Mouse (Mus musculus) forebrain, embryonic 11.5 days (tissue): ENCODE data around the gene G6pc3. TPM values are rescaled to one million over a fixed set of nuclear protein-coding genes. Genes with fewer than 3 reads are reported as not detected.

Experiments used
- ATAC-seq: fragments of 200-750 bp; cut with Nextera tagmentation; replicated peaks from 2 replicates; pipeline ENCODE4 v1.8.0; 2017; ENCODE audit warnings: moderate TSS enrichment; ENCODE audit not compliant: low FRiP score
- DNase-seq: peaks from one replicate; pipeline ENCODE4 v3.0.0-alpha.2; 2017; ENCODE audit warnings: low spot score
- H3K27ac ChIP-seq: fragments of 300-500 bp; sonication (generic); 2 replicates; pipeline ENCODE4 v1.5.1; 2014; ENCODE audit warnings: low read depth, low read length
- H3K27me3 ChIP-seq: fragments of 300-500 bp; sonication (generic); 2 replicates; pipeline ENCODE4 v1.6.1; 2014; ENCODE audit warnings: mild to moderate bottlenecking, low read length, mixed read lengths; ENCODE audit not compliant: control insufficient read depth, insufficient read depth
- H3K36me3 ChIP-seq: fragments of 300-500 bp; sonication (generic); 2 replicates; pipeline ENCODE4 v1.6.1; 2014; ENCODE audit warnings: mild to moderate bottlenecking, low read length, moderate library complexity, mixed read lengths; ENCODE audit not compliant: control insufficient read depth, insufficient read depth
- H3K4me1 ChIP-seq: fragments of 300-500 bp; sonication (generic); replicated peaks from 2 replicates; pipeline ENCODE4 v1.6.1; 2014; ENCODE audit warnings: low read length, mixed read lengths; ENCODE audit not compliant: control insufficient read depth, insufficient read depth
- H3K4me2 ChIP-seq: fragments of 300-500 bp; sonication (generic); 2 replicates; pipeline ENCODE4 v1.6.1; 2014; ENCODE audit warnings: low read depth, mild to moderate bottlenecking, low read length, moderate library complexity, mixed read lengths; ENCODE audit not compliant: severe bottlenecking
- H3K4me3 ChIP-seq: fragments of 300-500 bp; sonication (generic); 2 replicates; pipeline ENCODE4 v1.5.1; 2014; ENCODE audit warnings: low read depth, low read length
- H3K9ac ChIP-seq: fragments of 300-500 bp; sonication (generic); 2 replicates; pipeline ENCODE4 v1.6.1; 2014; ENCODE audit warnings: low read length
- H3K9me3 ChIP-seq: fragments of 300-500 bp; sonication (generic); 2 replicates; pipeline ENCODE4 v1.6.1; 2016; ENCODE audit warnings: low read length, mixed read lengths; ENCODE audit not compliant: control insufficient read depth
- WGBS: fragments of 180-500 bp; shearing (Covaris S2); extraction: QIAGEN DNeasy Blood & Tissue Kit; methylation state at CpG from one replicate; pipeline ENCODE4 v1.1.7; 2014; 5-methylcytosine and 5-hydroxymethylcytosine counted together
- polyA plus RNA-seq: library from polyadenylated mRNA; unstranded; fragments of >200 nt; fragmentation: Nextera tagmentation; extraction: Ambion mirVana; gene quantifications from 2 replicates; pipeline ENCODE4 v1.2.1, GENCODE M21; 2014

Gene G6pc3
- polyA plus RNA-seq, 1 experiment from 2014 or later: 30.6 TPM

DNA sequence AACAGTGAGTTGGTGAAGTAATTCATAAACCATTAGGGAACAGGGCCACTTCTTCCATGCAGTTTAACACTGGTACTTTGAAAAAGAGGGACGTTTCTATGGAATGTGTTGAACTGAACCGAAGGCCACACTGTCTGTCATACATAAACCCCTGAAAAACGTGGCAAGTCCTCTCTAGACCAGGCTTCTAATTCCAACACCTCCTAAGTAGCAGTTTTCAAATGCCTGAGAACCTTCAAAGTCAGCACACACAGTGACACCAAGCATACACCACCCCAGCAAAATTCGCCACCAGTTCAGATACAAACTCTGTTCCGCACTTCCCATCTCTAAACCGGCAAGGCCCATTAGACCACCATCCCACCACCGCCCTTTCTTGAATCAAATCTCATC, 5.2 kb upstream of the G6pc3 start:
- peaks cover 5% of the 10 kb centered on the region; the same call in 1 of the 2 replicates for H3K4me1 ChIP-seq
- peak overlapping the region; percentile 90 for H3K9ac ChIP-seq
- WGBS: 10% methylated on average over 7 of the region's 7 CpGs
- no peaks in the 10 kb centered on the region for H3K9me3 ChIP-seq
- peak overlapping the region; percentile 90; the same call in 1 of the 2 replicates for H3K27ac ChIP-seq
- no peak for DNase-seq
- ATAC-seq: no peak
- peak overlapping the region; percentile 91 for H3K4me3 ChIP-seq
- H3K4me2 ChIP-seq: peak overlapping the region; percentile 87
- H3K27me3 ChIP-seq: no peaks in the 10 kb centered on the region
- H3K36me3 ChIP-seq: peaks cover 3% of the 10 kb centered on the region; the same call in 1 of the 2 replicates

DNA sequence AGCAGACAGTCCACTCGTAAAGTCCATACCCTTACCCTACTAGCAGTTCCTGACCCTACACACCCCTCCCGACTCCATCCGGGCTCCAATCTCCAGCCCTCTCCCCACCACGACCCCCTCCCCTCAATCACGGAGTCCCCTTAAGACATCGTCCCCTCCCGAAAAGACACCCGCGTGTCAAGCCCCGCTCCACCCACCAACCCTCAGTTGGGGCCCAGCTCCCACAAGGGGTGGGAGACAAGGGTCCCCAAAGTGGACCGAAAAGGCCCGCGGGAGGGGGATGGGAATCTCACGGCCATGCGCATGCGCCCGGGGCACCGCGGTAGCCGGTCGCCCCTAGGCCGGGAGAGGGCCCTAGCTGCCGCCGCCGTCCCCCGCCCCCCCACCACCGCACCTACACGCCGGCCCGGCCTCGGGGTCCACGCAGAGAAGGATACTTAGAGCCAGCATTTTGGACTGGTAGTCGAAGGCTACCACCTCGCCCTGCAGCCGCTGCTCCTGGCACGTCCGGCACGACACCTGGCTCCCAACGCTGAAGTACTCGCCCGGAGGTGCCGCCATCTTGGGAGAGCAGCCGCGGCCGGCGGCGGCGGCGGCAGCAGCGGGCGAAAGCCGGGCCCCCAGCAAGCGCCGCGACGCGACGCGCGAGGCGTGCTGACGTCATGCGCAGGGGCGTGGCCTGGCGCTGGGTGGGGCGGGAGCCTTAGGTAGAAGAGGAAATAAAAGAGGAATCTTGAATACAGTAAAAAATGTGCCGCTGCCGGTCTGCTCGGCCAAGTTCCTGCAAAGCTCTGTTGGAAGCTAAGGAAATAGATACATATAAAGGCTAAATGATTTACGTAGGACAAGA, 4.5 kb upstream of the G6pc3 start, which contains the start of gene Lsm12:
Lsm12 (minus strand) TSS at position 651 of the 850 bp plus-strand sequence.
- H3K4me1 ChIP-seq: peaks cover 5% of the 10 kb centered on the region; the same call in 1 of the 2 replicates
- H3K27me3 ChIP-seq: no peaks in the 10 kb centered on the region
- DNase-seq (peak; percentile 97), ATAC-seq (peak; percentile 84)
- H3K9me3 ChIP-seq: no peaks in the 10 kb centered on the region
- H3K9ac ChIP-seq: peak within 1 kb of the TSS; percentile 90
- peaks cover 3% of the 10 kb centered on the region; the same call in 1 of the 2 replicates for H3K36me3 ChIP-seq
- H3K4me2 ChIP-seq: peak within 1 kb of the TSS; percentile 87
- H3K4me3 ChIP-seq: peak within 1 kb of the TSS; percentile 91
- peak within 1 kb of the TSS; percentile 90 for H3K27ac ChIP-seq
- WGBS: under 1% methylated on average over 70 of the region's 70 CpGs

- H3K9me3 ChIP-seq: no peaks in the 10 kb centered on the region
- H3K4me2 ChIP-seq: peak overlapping the region; percentile 87
- 67% methylated on average over 3 of the region's 3 CpGs for WGBS
- H3K27ac ChIP-seq: no peak overlapping the region
- DNase-seq (no peak), ATAC-seq (no peak)
- peaks cover 3% of the 10 kb centered on the region; the same call in 1 of the 2 replicates for H3K36me3 ChIP-seq
- H3K4me1 ChIP-seq: peaks cover 6% of the 10 kb centered on the region; the same call in 1 of the 2 replicates
- H3K4me3 ChIP-seq: peak overlapping the region; percentile 91
- no peaks in the 10 kb centered on the region for H3K27me3 ChIP-seq
- no peak overlapping the region; the same call in 1 of the 2 replicates for H3K9ac ChIP-seq
Measured at GRCm38 (mm10) chr11:102185677-102186076, 3.7 kb upstream of the G6pc3 start.

DNA sequence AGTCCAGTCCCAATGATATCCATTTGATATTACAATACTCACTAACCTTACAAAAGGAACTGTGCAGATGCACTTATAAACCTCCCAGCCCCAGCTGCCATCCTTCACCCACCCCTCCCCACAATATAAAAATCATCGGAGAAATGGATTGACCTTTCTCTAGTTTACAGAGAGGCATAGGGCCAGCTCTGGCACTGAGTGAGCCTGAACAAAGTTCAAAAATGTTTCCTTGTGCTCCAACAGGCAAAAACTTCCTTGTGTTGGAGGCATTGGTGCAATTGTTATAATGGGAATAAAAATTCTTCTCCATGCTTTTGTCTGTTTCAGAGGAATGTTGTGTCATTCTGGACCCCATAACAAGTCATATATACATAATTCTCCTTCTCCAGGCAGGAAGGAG, 3.2 kb upstream of the G6pc3 start:
- peaks cover 8% of the 10 kb centered on the region; the same call in 1 of the 2 replicates for H3K4me1 ChIP-seq
- H3K36me3 ChIP-seq: peaks cover under 1% of the 10 kb centered on the region; the same call in 1 of the 2 replicates
- no peaks in the 10 kb centered on the region for H3K27me3 ChIP-seq
- no peak overlapping the region for H3K4me2 ChIP-seq
- 94% methylated on average over 1 of the region's 1 CpGs for WGBS
- no peaks in the 10 kb centered on the region for H3K9me3 ChIP-seq
- DNase-seq: no peak
- no peak overlapping the region for H3K9ac ChIP-seq
- no peak overlapping the region for H3K4me3 ChIP-seq
- H3K27ac ChIP-seq: no peak overlapping the region
- ATAC-seq: no peak

DNA sequence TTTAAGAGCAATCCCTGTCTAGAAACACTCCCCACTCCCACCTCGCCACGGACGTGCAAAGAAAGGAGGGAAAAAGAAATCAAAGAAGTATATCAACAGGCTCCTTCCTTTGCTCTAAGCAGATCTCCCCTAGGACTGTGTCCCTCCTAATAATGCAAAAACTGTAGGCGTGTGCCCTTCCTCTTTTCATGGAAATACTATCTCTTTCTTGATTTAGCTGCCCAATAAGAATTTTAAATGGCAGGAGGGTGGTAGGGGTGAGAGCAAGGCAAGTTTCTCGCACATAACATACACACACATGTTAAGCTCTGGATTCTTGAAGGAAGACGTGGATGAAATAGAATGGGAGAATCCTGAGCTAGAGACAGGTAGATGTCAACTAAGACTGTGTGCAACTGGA, 440 bp upstream of the G6pc3 start:
- 79% methylated on average over 6 of the region's 6 CpGs for WGBS
- H3K27ac ChIP-seq: no peak overlapping the region

GRCm38 (mm10) chr11:102190848-102191247, 1.4 kb downstream of the G6pc3 start:
- Histone ChIP-seq H3K9me3 (no peaks in the 10 kb centered on the region), H3K4me3 (no peak overlapping the region), H3K9ac (0 out of 2 replicates have a peak overlapping the region, but pooled peaks have one; percentile 20), H3K36me3 (no peaks in the 10 kb centered on the region; the same call in 1 of the 2 replicates), H3K27me3 (no peaks in the 10 kb centered on the region), H3K27ac (no peak overlapping the region), H3K4me2 (peak overlapping the region; percentile 79; the same call in 1 of the 2 replicates), H3K4me1 (0 out of 2 replicates have a peak, but pooled peaks cover 5% of the 10 kb centered on the region)
- 65% methylated on average over 4 of the region's 4 CpGs for WGBS
- DNase-seq (peak; percentile 35), ATAC-seq (no peak)

More for the DNA sequence above, 440 bp upstream of the G6pc3 start:
- Histone ChIP-seq H3K36me3 (no peaks in the 10 kb centered on the region; the same call in 1 of the 2 replicates), H3K4me2 (peak overlapping the region; percentile 79), H3K9ac (peak overlapping the region; percentile 73), H3K9me3 (no peaks in the 10 kb centered on the region), H3K4me1 (peaks cover 8% of the 10 kb centered on the region; the same call in 1 of the 2 replicates), H3K4me3 (peak overlapping the region; percentile 58), H3K27me3 (no peaks in the 10 kb centered on the region)
- ATAC-seq (no peak), DNase-seq (no peak)

DNA sequence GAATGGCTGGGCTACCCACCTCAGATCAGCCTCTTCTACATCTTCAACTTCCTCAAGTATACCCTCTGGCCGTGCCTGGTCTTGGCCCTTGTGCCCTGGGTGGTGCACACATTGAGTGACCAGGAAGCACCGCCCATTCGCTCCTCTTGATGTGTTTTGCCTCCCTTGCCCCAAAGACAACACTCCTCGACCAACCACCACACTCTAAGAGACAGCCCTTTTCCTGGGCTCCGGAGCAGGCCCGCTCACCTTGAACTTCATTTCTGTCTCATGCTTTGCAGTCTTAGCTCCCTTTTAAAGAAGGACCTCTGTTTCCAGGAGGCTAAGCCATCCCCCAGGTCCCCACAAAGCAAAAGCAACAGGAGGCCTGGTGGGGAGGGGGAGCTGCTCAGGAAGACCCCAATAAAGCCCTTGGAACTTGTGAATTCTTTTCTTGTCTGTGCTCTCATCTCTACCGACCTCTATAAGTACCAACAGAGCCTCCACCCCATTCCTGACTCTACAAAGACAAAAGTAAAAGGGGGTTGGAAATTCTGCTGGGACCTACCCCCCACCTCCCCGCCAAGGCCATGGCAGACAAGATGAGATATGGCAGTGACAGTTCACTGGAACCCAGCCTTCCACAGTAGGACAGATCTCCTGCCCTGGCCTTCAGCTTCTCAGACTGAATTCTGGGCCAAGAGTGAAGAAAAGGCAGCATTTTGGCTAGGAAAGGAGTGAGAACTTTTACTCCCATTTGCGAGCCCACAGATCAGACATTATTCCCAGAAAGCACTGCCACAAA, 4.4 kb downstream of the G6pc3 start:
- ATAC-seq (no peak), DNase-seq (peak; percentile 24)
- Histone ChIP-seq H3K9me3 (no peaks in the 10 kb centered on the region), H3K9ac (no peak overlapping the region), H3K4me2 (no peak overlapping the region), H3K36me3 (no peaks in the 10 kb centered on the region; the same call in 1 of the 2 replicates), H3K27me3 (no peaks in the 10 kb centered on the region), H3K4me3 (no peak overlapping the region), H3K4me1 (0 out of 2 replicates have a peak, but pooled peaks cover 5% of the 10 kb centered on the region), H3K27ac (no peak overlapping the region)
- 87% methylated on average over 9 of the region's 9 CpGs for WGBS
